Mouse (Mus musculus) v-Abl transformed pro-B cells (cell line): ENCODE measurements around the gene Nr1i3.

Source experiments
- in situ Hi-C, 2 experiments: fragments of 400-800 bp; cut with MboI; formaldehyde crosslinking; loops; one replicate each; pipeline ENCODE4 v1.15.1; 2025; ENCODE audit not compliant: unreplicated experiment in 2 of 2

Nr1i3 gene

DNA sequence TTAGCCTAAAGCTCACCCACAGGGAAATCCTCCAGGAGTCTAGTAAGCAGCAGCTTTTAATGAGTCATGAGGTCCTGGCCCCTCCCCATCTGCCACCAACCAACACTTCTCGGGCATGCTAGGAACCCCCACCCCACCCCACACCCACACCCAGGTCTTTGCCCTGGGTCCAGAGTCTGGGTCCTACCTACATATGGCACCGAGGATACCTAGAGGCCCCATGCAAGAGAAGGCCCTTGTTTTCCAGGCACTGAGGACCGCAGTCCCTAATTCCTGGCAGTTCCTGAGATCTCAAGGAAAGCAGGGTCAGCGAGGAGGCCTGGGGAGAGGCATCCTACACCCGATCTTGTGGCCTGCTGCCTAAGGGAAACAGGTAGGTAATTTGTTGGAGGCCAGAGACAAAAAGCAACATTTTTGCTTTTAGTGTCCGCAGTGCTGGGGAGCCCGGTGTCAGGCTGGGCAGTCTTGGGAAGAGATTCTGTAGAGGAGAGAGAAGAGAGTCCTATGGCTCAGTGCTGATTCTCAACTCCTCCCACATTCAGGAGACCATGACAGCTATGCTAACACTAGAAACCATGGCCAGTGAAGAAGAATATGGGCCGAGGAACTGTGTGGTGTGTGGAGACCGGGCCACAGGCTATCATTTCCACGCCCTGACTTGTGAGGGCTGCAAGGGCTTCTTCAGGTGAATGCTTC is at the start of gene Nr1i3:
Nr1i3 (plus strand) TSS at position 170 of the 696 bp plus-strand sequence.
- in situ Hi-C loops, result no loop called here

DNA sequence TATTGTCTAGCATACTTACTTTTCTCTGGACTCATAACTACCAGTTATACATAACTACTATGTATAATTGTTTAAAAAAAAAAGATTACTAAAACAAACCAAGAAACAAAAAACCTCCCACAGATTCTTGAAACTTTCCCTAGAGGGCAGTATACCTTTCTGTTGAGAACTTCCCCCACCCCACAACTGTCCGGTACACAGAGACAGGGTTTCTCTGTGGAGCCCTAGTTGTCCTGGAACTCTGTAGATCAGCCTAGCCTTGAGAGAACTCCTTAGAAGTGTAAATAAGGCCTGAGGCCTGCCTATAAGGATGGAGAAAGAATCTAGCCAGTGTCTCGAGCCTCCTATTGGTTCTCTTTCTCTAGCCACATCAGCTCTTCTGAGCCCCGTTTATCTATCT is 49.5 kb upstream of the Nr1i3 start:
- in situ Hi-C loops, result loop anchor here in 1 of 2 experiments (5.0 kb wide), 1 partner anchor 58 kb away; the partner anchor contains the start of gene Tomm40l

DNA sequence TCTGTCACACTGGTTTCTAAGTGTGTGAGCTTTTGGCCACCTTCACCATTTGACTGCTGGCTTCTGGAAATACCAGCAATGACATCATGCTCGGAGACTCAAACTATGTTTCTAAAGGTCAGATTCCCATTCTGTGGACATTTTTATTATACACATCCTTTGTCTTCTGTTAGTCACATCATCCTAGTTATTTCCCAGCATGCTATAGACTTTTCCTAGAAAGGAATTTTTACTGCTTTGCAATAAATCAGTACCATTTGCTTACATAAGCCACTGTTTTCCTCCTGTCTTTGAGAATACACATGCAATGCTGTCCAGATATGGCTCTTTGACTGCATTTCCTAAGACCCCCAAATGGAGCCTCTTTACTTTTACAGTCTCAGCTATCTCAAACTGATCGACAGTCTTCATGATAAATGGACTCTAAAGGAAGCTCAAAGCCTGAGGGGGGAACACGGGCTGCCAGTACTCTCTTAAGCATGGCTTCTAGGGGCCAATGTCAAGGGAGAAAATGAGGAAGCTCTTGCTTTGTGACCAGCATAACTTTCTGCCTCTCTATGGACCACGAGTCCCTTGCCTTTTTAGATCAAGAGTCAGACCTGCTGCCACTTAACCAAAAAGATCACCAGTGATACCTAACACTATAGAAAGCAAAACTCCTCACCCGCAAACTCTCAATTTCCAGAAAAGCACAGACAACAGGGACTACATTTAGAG is 48.0 kb upstream of the Nr1i3 start:
- in situ Hi-C loops, result loop anchor here in 1 of 2 experiments (5.0 kb wide), 1 partner anchor 57 kb away; the partner anchor contains the start of gene Tomm40l

DNA sequence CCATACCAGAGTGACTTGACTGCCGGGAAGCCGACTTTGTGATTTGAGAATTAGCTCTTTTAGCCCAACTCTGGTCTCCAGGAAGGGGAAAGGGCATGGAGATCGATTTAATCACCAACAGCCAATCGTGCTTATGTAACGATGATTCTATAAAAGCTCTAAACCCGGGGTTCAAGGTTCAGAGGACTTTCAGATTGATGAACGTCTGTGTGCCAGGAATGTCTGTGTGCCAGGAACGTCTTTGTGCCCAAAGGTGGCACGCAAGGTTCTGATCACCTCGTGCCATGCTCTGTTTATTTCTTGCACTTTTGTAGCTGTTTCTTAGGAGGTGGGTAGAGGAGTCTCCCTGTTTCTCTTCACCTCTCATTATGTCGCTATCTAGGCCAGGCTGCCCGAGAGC is 44.9 kb upstream of the Nr1i3 start:
- in situ Hi-C loops, result loop anchor here in 1 of 2 experiments (5.0 kb wide), 1 partner anchor 53 kb away; the partner anchor contains the start of gene Tomm40l

DNA sequence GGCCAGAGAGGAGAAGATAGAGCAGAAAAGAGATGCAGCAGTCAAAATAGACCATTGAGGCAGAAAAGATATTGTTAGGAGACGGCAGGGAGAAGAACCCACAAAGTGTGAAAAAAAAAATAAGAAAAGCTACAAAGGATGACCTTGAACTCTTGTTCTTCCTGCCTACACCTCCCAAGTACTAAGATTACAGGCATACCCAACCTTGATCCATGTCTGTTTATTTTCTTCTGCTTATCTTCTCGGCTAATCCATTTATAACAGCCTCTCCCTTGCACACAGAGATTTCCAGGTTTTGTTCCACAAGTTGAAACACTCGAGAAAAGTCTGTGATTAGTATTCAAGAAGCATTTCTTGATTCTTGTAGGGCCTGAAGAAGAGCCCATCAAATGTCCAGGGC is 43.9 kb upstream of the Nr1i3 start:
- in situ Hi-C loops, result loop anchor here in 1 of 2 experiments (5.0 kb wide), 1 partner anchor 52 kb away; the partner anchor contains the start of gene Tomm40l

DNA sequence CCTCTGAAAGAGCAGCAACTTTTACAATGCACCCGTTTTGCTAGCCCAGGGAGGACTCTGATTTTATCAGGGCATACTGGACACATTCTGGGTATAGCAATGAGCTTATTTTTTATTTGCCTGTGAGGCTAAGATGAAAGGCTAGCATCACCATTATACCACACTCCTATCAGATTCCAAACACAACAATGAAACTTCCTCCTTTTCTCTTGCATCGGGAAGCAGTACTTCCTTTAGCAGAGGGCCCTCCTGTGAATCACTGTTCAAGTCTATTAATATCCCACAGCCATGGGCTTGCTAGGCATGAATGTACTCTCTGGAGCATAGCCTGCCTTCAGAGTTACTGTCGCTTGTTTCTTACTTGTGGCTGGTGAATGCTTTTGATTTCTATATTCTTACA is 42.6 kb upstream of the Nr1i3 start:
- in situ Hi-C loops, result no loop called here

DNA sequence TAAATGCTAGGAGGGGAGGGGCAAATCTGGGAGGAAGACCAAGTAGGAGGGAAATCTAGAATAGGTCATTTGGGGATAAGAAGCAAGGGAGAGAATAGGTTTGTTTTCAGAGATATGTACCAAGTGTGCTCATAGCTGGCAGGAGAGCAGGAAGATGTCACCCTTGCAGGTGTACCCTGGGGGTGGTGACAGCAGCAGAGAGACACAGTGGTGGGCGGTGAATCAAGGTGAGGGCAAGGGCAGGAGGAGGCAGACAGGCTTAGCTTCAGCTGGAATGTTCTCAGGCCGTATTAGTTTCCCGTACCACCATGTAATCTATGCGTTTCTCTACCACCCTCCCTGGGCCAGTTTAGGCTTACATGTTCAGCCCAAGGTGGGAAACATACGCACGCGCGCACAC is 41.0 kb upstream of the Nr1i3 start:
- in situ Hi-C loops, result no loop called here

DNA sequence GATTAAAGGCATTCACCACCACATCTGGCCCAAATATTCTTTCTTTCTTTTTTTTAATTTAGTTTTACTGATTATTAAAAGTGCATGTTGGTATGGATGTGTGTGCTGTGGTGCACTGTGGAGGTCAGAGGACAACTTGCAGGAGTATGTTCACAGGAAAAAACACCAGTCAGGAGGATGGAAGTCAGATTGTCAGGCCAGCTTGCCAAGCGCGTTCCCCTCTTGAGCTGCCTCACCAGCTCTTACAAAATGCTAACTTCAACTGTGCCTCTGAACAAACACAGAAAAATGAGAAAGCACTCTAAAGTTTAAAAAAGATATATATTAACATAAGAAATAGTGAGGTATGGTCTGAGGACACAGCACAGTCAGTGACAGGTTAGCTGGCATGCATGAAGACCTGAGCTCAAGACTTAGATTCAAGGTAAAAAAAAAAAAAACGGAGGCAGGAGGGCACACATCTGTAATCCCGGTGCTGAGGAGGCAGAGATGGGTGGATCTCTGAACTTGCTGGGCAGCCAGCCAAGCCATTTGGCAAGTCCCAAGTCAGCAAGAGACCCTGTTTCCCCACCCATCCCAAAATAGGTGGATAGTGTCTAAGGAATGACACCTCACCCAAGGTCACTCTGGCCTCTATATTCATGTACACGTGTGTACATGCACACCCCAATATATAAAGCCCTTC is 34.1 kb upstream of the Nr1i3 start:
- in situ Hi-C loops, result no loop called here

DNA sequence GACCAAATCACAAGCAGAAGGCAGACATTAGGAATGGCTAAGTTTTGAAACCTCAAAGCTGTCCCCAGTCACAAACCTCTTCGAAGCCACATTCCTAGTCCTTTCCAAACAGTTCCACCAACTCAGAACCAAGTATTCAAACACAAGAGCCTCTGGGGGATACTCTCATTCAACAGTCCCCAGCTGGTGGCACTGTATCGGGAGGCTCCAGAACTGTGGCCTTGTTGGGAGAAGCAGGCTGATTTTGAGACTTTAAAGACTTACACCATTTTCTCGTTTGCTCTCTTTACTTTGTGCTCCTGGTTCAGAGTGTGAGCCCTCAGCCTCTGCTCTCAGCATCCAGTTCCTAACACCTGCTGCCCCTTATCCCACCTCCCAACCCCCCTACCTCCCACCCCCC is 30.7 kb upstream of the Nr1i3 start:
- in situ Hi-C loops, result no loop called here

DNA sequence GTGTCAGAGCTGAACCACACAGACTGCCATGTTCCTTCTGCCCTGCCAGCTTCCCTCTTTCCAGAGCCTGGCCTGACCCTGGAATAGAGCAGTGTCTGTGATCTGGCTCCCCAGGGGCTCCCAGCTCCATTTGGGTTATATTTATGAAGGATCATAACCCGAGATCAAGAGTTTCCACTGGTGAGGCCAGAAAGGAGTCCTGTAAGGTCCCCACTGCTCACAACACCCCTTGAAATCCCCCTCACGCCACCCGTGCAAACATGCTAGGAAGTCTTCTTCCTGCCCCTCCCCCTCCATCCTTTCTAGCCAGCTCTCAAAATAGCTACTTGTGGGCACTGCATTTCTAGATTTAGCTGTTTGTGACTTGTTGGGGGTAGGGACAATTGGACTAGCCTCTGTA is 30.1 kb upstream of the Nr1i3 start:
- in situ Hi-C loops, result no loop called here

DNA sequence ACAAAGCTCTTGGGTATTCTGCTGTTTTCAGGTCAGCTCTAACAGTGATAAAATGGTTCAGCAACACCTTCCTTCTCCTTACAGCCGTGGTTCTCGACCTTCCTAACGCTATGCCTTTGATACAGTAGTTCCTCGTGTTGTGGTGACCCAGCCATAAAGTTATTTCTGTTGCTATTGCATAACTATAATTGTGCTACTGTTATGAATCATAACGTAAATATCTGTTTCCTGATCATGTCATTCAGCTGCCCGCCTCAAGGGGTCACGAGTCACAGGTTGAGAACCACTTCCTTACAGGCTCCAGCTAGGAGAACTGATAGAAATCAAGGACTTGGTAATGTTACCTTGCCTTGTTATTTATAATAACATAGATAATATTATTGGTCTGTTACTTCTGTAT is 29.5 kb upstream of the Nr1i3 start:
- in situ Hi-C loops, result no loop called here

DNA sequence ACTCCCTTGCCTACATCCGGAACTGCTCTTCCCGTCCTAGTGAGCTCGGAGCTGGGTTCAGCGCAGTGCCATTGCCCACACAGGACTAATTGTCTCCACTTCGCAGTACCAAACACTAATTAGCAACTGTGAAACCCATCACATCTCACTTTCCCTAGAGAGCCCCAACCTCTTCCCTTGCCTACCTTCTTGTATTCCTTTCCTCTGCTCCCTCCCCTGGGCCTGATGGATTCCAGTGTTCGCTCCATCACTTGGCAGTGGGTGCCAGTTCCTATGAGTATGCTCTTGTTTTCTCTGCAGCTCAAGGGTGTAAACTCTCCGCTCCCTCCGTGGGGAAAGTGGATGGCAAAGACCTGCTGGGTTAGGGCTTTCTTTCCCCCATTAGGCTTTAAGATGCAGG is 28.1 kb upstream of the Nr1i3 start:
- in situ Hi-C loops, result no loop called here

DNA sequence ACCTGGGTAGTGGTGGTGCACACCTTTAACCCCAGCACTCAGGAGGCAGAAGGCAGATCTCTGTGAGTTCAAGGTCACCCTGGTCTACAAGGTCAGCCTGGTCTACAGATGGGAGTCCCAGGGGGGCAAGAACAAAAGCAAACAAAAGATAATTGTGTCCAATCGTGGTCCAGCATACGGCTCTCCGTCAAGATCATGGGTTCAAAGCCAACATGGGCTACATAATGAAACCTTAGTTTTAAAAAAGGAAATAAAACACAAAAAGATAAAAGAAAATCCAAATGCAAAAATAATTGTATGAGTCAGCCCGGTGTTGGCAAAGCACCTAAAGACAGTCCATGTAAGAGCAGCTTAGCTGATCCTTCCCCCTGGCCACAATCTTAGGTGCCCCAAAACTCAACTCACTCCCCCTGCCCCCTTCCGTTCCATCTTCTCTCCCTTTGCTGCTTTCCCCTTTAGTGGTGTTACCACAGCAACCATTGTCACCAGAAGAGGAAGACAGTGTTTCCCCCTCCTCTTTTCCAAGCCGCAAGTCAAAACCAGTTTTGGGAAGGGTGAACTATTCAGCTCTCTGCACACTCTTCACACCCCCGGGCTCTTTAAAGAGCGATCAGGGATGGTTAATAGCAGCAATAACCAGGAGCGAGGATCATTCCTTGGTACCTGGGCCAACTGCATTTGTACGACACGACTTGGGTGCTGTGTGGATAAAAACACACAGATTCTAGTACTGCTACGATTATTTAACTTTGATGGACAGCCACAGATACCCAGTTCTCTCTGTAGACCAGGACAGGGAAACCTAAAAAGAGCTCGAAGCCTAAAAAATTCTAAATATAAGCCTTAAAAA is 25.7 kb upstream of the Nr1i3 start:
- in situ Hi-C loops, result no loop called here

DNA sequence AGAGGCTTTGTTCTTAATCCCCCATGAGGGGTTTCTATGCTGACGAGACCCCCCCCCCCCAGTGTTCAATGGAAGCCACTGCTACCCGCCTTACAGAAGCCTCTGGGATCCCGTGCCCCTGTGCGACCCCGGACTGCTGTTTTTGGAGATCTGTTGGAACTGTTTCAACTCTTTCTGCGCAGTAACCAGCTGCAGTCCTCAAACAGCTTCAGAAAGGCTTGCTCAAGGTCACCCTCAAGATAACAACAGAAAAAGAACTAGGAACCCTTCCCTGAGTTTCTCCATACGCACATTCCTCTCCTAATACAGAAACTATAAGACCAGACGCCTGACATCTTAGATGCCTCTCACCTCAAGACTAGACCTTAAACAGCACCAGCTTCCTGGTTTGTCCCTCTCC is 24.7 kb upstream of the Nr1i3 start:
- in situ Hi-C loops, result no loop called here

DNA sequence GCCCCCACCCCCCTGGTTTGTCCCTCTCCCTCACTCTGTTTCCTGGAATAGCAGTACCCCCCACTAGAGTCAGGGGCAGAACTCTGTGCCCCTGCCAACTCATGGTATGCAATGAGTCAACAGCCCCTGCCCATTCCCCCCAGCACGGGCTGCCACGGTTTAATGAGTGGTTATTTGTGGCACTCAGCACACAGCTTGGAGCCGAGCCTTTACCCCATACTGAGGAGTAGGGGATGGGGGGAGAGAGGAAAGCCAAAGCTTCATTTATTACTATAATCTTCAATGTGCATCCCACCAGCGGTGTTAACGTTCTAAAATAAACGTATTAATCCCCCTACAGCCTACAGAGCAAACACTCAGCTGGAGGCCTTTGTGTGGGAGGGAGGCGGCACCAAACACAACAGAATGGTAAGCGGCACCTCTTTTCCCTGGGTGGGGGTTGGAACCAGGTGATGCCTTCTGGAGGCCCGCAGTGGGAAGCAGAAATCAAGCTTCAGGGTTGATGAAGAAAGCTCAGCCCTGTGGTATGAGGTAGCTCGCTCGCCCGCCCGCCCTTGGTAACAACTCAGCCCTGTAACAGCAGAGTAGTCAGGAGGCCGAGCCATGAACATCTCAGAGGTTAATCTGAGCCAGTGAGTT is 24.2 kb upstream of the Nr1i3 start:
- in situ Hi-C loops, result no loop called here

DNA sequence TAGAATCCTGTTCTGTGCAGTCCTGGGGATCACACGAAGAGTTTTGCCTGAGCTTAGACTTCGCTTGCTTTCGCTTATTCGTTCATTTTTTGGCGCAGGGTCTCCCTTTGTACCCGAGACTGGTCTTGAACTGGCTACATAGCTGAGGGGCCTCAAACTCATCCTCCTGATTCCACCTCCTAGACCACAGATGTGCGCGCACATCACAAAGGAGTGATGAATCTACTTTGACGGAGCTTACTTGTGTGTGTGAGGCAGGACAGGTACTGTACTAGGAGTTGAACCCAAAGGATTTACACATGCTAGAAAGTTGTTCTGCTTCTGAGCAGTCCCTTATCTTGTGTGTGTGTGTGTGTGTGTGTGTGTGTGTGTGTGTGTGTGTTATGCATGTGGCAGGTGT is 22.9 kb upstream of the Nr1i3 start:
- in situ Hi-C loops, result no loop called here

DNA sequence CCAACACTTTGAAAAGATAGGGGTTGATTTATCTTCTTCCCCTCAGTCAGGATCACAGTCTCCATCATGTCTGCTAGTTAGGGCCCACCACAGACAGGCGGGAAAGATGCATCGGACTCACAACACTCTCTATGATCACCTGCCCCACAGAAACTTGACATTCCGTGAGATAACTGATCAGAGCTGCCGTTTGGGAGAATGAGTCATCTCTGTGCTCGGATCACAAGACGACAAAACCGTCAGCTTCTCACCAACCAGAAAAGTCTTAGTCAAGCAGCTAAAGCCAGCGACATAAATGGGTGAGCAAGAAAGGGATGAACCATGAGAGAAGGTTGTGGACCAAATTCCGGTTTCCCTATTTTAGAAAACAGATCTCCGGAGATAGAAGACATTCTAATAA is 21.5 kb upstream of the Nr1i3 start:
- in situ Hi-C loops, result no loop called here

DNA sequence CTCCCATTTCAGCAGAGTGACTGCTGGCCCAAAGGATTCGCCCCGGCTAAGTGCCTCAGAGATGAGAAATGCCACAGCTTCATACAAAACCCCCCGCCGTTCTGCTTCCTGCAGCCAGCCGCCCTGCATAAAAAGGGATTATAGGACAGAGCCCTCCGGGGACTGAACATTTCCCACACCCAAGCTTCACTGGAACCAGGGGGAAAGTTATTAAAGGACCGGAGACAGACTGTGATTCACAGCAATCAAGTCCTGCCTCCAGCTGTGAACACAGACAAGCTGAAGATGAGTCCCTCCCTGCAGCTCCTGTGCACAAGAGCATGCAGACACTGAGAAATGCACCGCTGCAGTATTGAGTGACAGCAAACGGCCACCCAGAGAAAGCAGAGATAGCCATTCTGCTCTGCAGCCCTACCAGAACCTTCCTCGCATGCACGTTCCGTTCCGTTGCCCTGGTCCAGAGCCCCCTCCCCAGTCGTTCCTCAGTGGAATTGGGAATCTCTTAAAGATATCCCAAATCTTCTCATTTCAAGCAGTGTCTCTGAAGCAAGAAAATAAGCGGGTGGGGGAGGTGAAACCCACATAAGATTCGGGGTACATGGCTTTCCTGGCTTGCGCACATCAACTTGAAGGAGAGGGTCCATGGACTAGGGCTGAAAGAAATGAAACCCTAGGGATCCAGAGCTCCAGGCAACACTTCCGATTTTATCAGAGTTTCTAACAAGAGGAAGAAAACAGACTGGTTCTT is 20.5 kb upstream of the Nr1i3 start:
- in situ Hi-C loops, result no loop called here
